Mouse (Mus musculus) liver, adult (tissue): ENCODE measurements around the gene Chd5.

Experiments used
- GATA4 ChIP-seq: IDR thresholded peaks from 2 replicates; pipeline ENCODE4 v1.6.1; 2014; ENCODE audit warnings: mild to moderate bottlenecking, low read length; ENCODE audit not compliant: insufficient replicate concordance

Chd5 gene

GRCm38 (mm10) chr4:152434836-152435235 lies 96.4 kb downstream of the Chd5 start:
- no peak for TF ChIP-seq GATA4

- no peak for TF ChIP-seq GATA4
These were observed 96.8 kb downstream of the Chd5 start for GRCm38 (mm10) chr4:152435255-152435654.
